Mouse (Mus musculus): ENCODE measurements around the gene Gsg1l2. TPM values are rescaled to one million over a fixed set of nuclear protein-coding genes. Genes with fewer than 3 reads are reported as not detected.

Gsg1l2 gene
- polyA plus RNA-seq (2012; rRNA removed) = 0.13 TPM in 1 of 2 replicates, not detected in the other

DNA sequence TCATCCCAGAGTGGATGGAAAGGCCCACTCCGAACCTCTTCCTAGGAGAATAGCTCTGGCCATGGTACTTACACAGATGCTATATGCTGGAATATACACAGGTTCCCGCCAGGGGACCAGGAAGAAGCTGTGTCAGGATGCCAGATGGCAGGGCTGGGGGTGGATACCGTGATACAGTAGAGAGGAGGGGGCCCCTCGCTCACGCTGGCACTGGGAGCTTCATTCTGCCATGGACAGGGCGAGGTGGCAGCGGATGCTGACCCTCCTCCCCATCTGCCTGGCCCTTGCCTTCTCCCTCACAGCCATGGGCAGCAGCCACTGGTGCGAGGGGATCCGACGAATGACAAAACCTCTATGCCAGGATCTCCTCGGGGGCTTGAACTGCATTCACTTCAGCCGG lies at the start of gene Gsg1l2:
Gene Gsg1l2, plus strand, starts transcription at position 230 of the 400 bp plus-strand sequence.
- Histone ChIP-seq H3K27me3 (ENCODE audit: control insufficient read depth, insufficient read depth, low read length) (no peaks in the 10 kb centered on the region), H3K36me3 (ENCODE audit: control insufficient read depth, insufficient read depth, low read length) (no peaks in the 10 kb centered on the region), H3K4me1 (ENCODE audit: control insufficient read depth, insufficient read depth, insufficient read length, low read length) (no peaks in the 10 kb centered on the region), H3K4me3 (ENCODE audit: low read depth, low read length) (no peak within 1 kb of the TSS), H3K27ac (ENCODE audit: insufficient read depth, low read depth, low read length) (no peak within 1 kb of the TSS)
- no peak for TF ChIP-seq POLR2A (IDR thresholded peaks at IDR 0.05; ENCODE audit: low read depth, low read length)
- no peak for TF ChIP-seq CTCF (IDR thresholded peaks at IDR 0.05; ENCODE audit: extremely low read depth, insufficient read length, insufficient replicate concordance, low read depth, low read length)
- WGBS = 75% methylated on average over 12 of the region's 12 CpGs

DNA sequence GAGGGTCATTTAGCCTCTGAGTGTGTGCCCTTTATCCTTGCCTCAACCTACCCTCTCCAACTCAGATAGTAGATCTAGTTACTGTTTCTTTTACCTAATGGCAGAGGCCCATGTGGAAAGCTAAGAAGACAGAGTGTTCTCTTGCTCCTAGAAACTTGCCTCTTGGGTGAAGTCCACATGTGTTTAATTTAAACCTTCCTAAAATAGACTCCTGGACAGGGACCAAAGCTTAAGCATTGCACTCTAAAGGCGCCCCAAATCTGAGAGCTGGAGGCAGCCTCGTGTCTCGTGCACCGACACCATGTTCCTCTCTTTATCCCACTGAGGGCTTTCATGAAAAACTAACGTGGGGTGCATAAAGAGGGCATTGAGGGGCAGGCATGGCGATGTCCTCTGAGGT lies 47.3 kb upstream of the Gsg1l2 start:
- TF ChIP-seq CTCF (IDR thresholded peaks at IDR 0.05; ENCODE audit: extremely low read depth, insufficient read length, insufficient replicate concordance, low read depth, low read length) (no peak), POLR2A (IDR thresholded peaks at IDR 0.05; ENCODE audit: low read depth, low read length) (no peak)
- H3K4me1 ChIP-seq (ENCODE audit: control insufficient read depth, insufficient read depth, insufficient read length, low read length) = no peaks in the 10 kb centered on the region
- no peaks in the 10 kb centered on the region for H3K27me3 ChIP-seq (ENCODE audit: control insufficient read depth, insufficient read depth, low read length)
- H3K27ac ChIP-seq (ENCODE audit: insufficient read depth, low read depth, low read length) = no peak overlapping the region
- H3K36me3 ChIP-seq (ENCODE audit: control insufficient read depth, insufficient read depth, low read length) = no peaks in the 10 kb centered on the region
- WGBS = 73% methylated on average over 6 of the region's 6 CpGs
- H3K4me3 ChIP-seq (ENCODE audit: low read depth, low read length) = no peak overlapping the region

DNA sequence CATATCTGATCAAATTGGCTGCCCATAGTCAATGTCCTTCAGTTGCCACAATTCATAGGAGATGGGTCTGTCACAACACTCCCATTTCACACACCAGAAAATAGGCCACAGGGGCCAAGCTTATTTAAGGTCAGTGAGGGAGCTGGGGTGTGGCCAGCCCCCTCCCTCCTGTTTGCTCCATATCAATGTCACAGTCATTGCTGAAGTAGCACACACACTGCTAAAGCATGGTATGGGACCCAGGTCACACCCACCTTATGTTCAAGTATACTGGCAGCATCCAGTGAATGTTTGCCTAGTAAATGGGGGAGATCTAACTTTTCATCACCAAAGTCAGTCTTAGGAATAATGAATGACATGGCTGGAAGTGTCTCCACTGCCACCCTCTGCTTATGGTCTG lies 45.7 kb upstream of the Gsg1l2 start:
- Histone ChIP-seq H3K36me3 (ENCODE audit: control insufficient read depth, insufficient read depth, low read length) (no peaks in the 10 kb centered on the region), H3K4me3 (ENCODE audit: low read depth, low read length) (no peak overlapping the region), H3K4me1 (ENCODE audit: control insufficient read depth, insufficient read depth, insufficient read length, low read length) (no peaks in the 10 kb centered on the region), H3K27ac (ENCODE audit: insufficient read depth, low read depth, low read length) (no peak overlapping the region), H3K27me3 (ENCODE audit: control insufficient read depth, insufficient read depth, low read length) (no peaks in the 10 kb centered on the region)
- TF ChIP-seq POLR2A (IDR thresholded peaks at IDR 0.05; ENCODE audit: low read depth, low read length) = no peak
- no peak for TF ChIP-seq CTCF (IDR thresholded peaks at IDR 0.05; ENCODE audit: extremely low read depth, insufficient read length, insufficient replicate concordance, low read depth, low read length)

DNA sequence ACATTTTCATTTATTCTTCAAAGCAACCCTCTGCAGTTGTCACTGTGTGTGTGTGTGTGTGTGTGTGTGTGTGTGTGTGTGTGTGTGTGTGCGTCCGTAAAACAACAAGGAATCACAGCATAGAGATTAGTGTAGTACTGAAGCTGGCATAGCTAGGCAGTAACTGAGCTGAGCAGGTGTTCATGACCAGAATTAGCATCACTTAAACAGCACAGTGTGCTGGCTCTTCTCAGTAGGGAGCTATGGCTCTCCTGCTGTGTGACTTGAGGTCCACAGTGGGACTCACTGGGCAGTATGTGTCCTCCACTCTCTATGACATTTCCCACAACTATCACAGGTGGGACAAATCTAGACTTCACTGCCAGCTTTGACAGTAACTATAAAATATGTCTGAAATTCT lies 43.4 kb upstream of the Gsg1l2 start:
- no peaks in the 10 kb centered on the region for H3K36me3 ChIP-seq (ENCODE audit: control insufficient read depth, insufficient read depth, low read length)
- no peak for TF ChIP-seq CTCF (IDR thresholded peaks at IDR 0.05; ENCODE audit: extremely low read depth, insufficient read length, insufficient replicate concordance, low read depth, low read length)
- no peak for TF ChIP-seq POLR2A (IDR thresholded peaks at IDR 0.05; ENCODE audit: low read depth, low read length)
- no peak overlapping the region for H3K27ac ChIP-seq (ENCODE audit: insufficient read depth, low read depth, low read length)
- 93% methylated on average over 2 of the region's 2 CpGs for WGBS
- H3K27me3 ChIP-seq (ENCODE audit: control insufficient read depth, insufficient read depth, low read length) = no peaks in the 10 kb centered on the region
- H3K4me3 ChIP-seq (ENCODE audit: low read depth, low read length) = no peak overlapping the region
- H3K4me1 ChIP-seq (ENCODE audit: control insufficient read depth, insufficient read depth, insufficient read length, low read length) = no peaks in the 10 kb centered on the region

DNA sequence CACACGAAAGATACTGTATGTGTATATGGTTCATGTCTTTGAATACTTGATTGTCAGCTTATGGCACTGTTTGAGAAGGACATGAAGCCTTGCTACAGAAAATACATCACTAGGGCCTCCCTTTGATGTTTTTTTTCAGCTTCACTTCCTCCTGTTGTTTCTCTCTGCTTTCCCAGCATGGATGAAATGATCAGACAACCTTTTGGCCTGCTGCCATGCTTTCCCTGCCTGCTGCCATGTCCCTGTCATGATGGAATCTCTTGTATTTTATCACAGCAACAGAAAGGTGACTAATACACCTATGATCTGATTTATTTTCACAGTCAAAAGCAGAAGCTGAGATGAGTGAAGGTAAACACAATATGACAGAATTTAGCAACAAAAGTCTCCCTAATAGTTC lies 40.7 kb upstream of the Gsg1l2 start:
- Histone ChIP-seq H3K4me3 (ENCODE audit: low read depth, low read length) (no peak overlapping the region), H3K36me3 (ENCODE audit: control insufficient read depth, insufficient read depth, low read length) (no peaks in the 10 kb centered on the region), H3K27me3 (ENCODE audit: control insufficient read depth, insufficient read depth, low read length) (no peaks in the 10 kb centered on the region), H3K27ac (ENCODE audit: insufficient read depth, low read depth, low read length) (no peak overlapping the region), H3K4me1 (ENCODE audit: control insufficient read depth, insufficient read depth, insufficient read length, low read length) (no peaks in the 10 kb centered on the region)
- 74% methylated on average over 1 of the region's 1 CpGs for WGBS
- TF ChIP-seq CTCF (IDR thresholded peaks at IDR 0.05; ENCODE audit: extremely low read depth, insufficient read length, insufficient replicate concordance, low read depth, low read length) (no peak), POLR2A (IDR thresholded peaks at IDR 0.05; ENCODE audit: low read depth, low read length) (no peak)

DNA sequence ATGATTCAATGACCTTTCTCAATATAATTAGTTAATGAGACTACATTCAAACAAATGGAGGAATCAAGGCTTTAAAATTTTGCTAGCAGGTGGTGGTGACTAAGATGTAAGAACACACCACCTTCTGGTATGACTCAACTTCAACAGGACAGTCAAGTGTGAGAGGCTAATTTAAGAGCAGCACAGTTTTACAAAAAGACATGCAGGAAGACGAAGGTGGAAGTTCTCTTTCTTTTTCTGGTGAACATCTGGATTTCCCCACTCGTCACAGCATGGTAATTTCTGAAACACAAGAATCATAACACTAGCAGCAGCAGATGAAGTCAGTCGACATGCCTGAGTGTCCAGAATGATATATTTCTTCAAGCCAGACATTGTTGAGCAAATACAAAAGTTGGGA lies 39.8 kb upstream of the Gsg1l2 start:
- Histone ChIP-seq H3K4me1 (ENCODE audit: control insufficient read depth, insufficient read depth, insufficient read length, low read length) (no peaks in the 10 kb centered on the region), H3K4me3 (ENCODE audit: low read depth, low read length) (no peak overlapping the region), H3K27me3 (ENCODE audit: control insufficient read depth, insufficient read depth, low read length) (no peaks in the 10 kb centered on the region), H3K27ac (ENCODE audit: insufficient read depth, low read depth, low read length) (no peak overlapping the region), H3K36me3 (ENCODE audit: control insufficient read depth, insufficient read depth, low read length) (no peaks in the 10 kb centered on the region)
- TF ChIP-seq POLR2A (IDR thresholded peaks at IDR 0.05; ENCODE audit: low read depth, low read length) (no peak), CTCF (IDR thresholded peaks at IDR 0.05; ENCODE audit: extremely low read depth, insufficient read length, insufficient replicate concordance, low read depth, low read length) (no peak)
- 70% methylated on average over 3 of the region's 3 CpGs for WGBS

DNA sequence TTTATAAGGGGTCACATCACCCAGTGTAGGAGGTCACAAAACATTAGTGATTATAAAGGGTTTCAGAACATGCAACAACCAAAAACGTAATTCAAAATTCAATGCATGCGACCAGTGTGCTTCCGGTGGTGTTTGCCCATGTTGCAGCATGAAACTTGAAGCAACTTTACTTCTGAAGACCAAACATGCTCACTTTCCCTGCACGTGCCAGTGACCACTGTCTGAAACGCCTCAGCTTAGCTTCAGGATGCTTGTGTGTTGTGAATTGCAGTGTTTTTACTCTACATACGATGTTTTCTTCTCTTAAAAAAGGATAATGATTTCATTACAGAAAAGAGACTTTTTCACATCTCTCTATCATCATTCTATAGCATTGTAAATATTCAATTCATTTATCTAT lies 36.1 kb upstream of the Gsg1l2 start:
- Histone ChIP-seq H3K4me1 (ENCODE audit: control insufficient read depth, insufficient read depth, insufficient read length, low read length) (no peaks in the 10 kb centered on the region), H3K27ac (ENCODE audit: insufficient read depth, low read depth, low read length) (no peak overlapping the region), H3K27me3 (ENCODE audit: control insufficient read depth, insufficient read depth, low read length) (no peaks in the 10 kb centered on the region), H3K4me3 (ENCODE audit: low read depth, low read length) (no peak overlapping the region), H3K36me3 (ENCODE audit: control insufficient read depth, insufficient read depth, low read length) (no peaks in the 10 kb centered on the region)
- WGBS = 72% methylated on average over 6 of the region's 6 CpGs
- TF ChIP-seq POLR2A (IDR thresholded peaks at IDR 0.05; ENCODE audit: low read depth, low read length) (no peak), CTCF (IDR thresholded peaks at IDR 0.05; ENCODE audit: extremely low read depth, insufficient read length, insufficient replicate concordance, low read depth, low read length) (no peak)
